In genomic region chr6:98996346-98996745, GRCm38 (mm10) we compare ENCODE assay signal across 25 mouse cellular contexts.
DNase-seq lines count a peak whose midpoint lies in the region; ATAC-seq and TF ChIP-seq lines count a peak whose summit lies in the region.
"Had no signal": no experiment of that assay in that cellular context is flagged by ENCODE, and none has a peak within 500 bp of the region (broad histone marks: within the 10 kb centered on the region; RNA-seq: fewer than 3 reads in every experiment).

No protein-coding gene starts in this region.

- ATAC-seq in liver, postnatal 0 days = no peak
- ATAC-seq in liver, embryonic 12.5 days = no peak
- no peak for ATAC-seq in kidney, embryonic 15.5 days (replicated peaks; ENCODE audit: low FRiP score)
- ATAC-seq: activated CD4-positive, CD25-positive, alpha-beta regulatory T cell, adult 4 months; CD4-positive, CD25-positive, alpha-beta regulatory T cell, adult 4 months; forebrain, embryonic 16.5 days had no signal

- no peaks in the 10 kb centered on the region for H3K9me3 ChIP-seq in liver, postnatal 0 days (ENCODE audit: low read length)
- H3K9me3 ChIP-seq in liver, embryonic 12.5 days (replicated peaks) = no peaks in the 10 kb centered on the region
- H3K9me3 ChIP-seq in CH12.LX (replicated peaks; ENCODE audit: low read length) = no peaks in the 10 kb centered on the region
- no peaks in the 10 kb centered on the region for H3K9me3 ChIP-seq in kidney, embryonic 15.5 days (replicated peaks)
- H3K9me3 ChIP-seq: embryonic facial prominence, embryonic 10.5 days; embryonic facial prominence, embryonic 13.5 days; forebrain, embryonic 12.5 days; hindbrain, embryonic 12.5 days; hindbrain, embryonic 15.5 days had no signal

- peaks cover 31% of the 10 kb centered on the region for H3K4me1 ChIP-seq in liver, postnatal 0 days (ENCODE audit: insufficient read depth)
- peaks cover 26% of the 10 kb centered on the region for H3K4me1 ChIP-seq in liver, embryonic 12.5 days
- H3K4me1 ChIP-seq in CH12.LX (ENCODE audit: control insufficient read depth in 1 of 2, insufficient read depth in 2 of 2) = peaks cover 36 to 99% of the 10 kb centered on the region in 2 experiments
- H3K4me1 ChIP-seq in kidney, embryonic 15.5 days = peaks cover 32% of the 10 kb centered on the region

- peaks cover 3% of the 10 kb centered on the region; the same call in 1 of the 2 replicates for H3K36me3 ChIP-seq in liver, postnatal 0 days (replicated peaks; ENCODE audit: insufficient read depth, low read length)
- H3K36me3 ChIP-seq in liver, embryonic 12.5 days = peaks cover 6% of the 10 kb centered on the region; the same call in 1 of the 2 replicates
- H3K36me3 ChIP-seq in CH12.LX (replicated peaks in 1 of 2; ENCODE audit: control insufficient read depth in 1 of 2, insufficient read depth in 1 of 2, low read length in 1 of 2) (peaks cover 38 to 55% of the 10 kb centered on the region in 2 experiments), myocyte (ENCODE audit: control insufficient read depth, insufficient read depth) (peaks cover 5% of the 10 kb centered on the region)
- H3K36me3 ChIP-seq in kidney, embryonic 15.5 days = no peaks in the 10 kb centered on the region
- H3K36me3 ChIP-seq: embryonic facial prominence, embryonic 13.5 days; forebrain, embryonic 12.5 days; hindbrain, embryonic 12.5 days; hindbrain, embryonic 15.5 days had no signal

- no peak for TF ChIP-seq RAD21 in CH12.LX (IDR thresholded peaks at IDR 0.05; ENCODE audit: low read depth, low read length)

- no peak overlapping the region for H3ac ChIP-seq in myocyte (ENCODE audit: control insufficient read depth, insufficient read length)

- H3K79me2 ChIP-seq in CH12.LX (replicated peaks; ENCODE audit: control insufficient read depth, extremely low read depth, insufficient read depth, poor library complexity, severe bottlenecking) (peaks cover 94% of the 10 kb centered on the region), myocyte (ENCODE audit: control insufficient read depth, insufficient read depth) (peaks cover 67% of the 10 kb centered on the region)

- no peak overlapping the region for H3K4me3 ChIP-seq in liver, postnatal 0 days (ENCODE audit: low read depth, low read length)
- no peak overlapping the region for H3K4me3 ChIP-seq in liver, embryonic 12.5 days
- no peak overlapping the region for H3K4me3 ChIP-seq in CH12.LX (replicated peaks in 1 of 3; ENCODE audit: low read depth in 2 of 3, low read length in 2 of 3, poor library complexity in 1 of 3)
- no peak overlapping the region for H3K4me3 ChIP-seq in myocyte
- no peak overlapping the region for H3K4me3 ChIP-seq in kidney, embryonic 15.5 days (replicated peaks)
- H3K4me3 ChIP-seq: embryonic facial prominence, embryonic 10.5 days; embryonic facial prominence, embryonic 13.5 days; erythroblast, embryonic 14.5 days; forebrain, embryonic 12.5 days; hindbrain, embryonic 12.5 days; hindbrain, embryonic 15.5 days had no signal

- no peaks in the 10 kb centered on the region for H3K27me3 ChIP-seq in liver, postnatal 0 days (ENCODE audit: insufficient read depth, low read length)
- H3K27me3 ChIP-seq in liver, embryonic 12.5 days (replicated peaks) = no peaks in the 10 kb centered on the region
- H3K27me3 ChIP-seq in CH12.LX (replicated peaks) (no peaks in the 10 kb centered on the region), myocyte (ENCODE audit: control insufficient read depth, insufficient read depth, insufficient read length) (no peaks in the 10 kb centered on the region)
- no peaks in the 10 kb centered on the region for H3K27me3 ChIP-seq in kidney, embryonic 15.5 days
- H3K27me3 ChIP-seq: embryonic facial prominence, embryonic 13.5 days; hindbrain, embryonic 12.5 days had no signal

- no peak for TF ChIP-seq CTCF in liver, postnatal 0 days (IDR thresholded peaks at IDR 0.05; ENCODE audit: low read depth)
- no peak for TF ChIP-seq CTCF in CH12.LX (conservative IDR thresholded peaks at IDR 0.05 in 1 of 2, IDR thresholded peaks at IDR 0.05 in 1 of 2; ENCODE audit: low read depth in 2 of 2, low read length in 2 of 2)

- H3K27ac ChIP-seq in liver, postnatal 0 days (ENCODE audit: low read depth) = 0 out of 2 replicates have a peak overlapping the region, but pooled peaks have one; percentile 30
- no peak overlapping the region for H3K27ac ChIP-seq in liver, embryonic 12.5 days
- peak overlapping the region; percentile 66 for H3K27ac ChIP-seq in CH12.LX (ENCODE audit: insufficient read depth, low read depth)
- H3K27ac ChIP-seq in kidney, embryonic 15.5 days = no peak overlapping the region
- H3K27ac ChIP-seq: embryonic facial prominence, embryonic 10.5 days; embryonic facial prominence, embryonic 13.5 days; forebrain, embryonic 12.5 days; hindbrain, embryonic 12.5 days; hindbrain, embryonic 15.5 days had no signal

- H3K9ac ChIP-seq in liver, postnatal 0 days (replicated peaks) = no peak overlapping the region
- H3K9ac ChIP-seq in liver, embryonic 12.5 days = no peak overlapping the region
- H3K9ac ChIP-seq in CH12.LX (ENCODE audit: insufficient read depth, low read depth) = no peak overlapping the region; the same call in 1 of the 2 replicates
- no peak overlapping the region for H3K9ac ChIP-seq in kidney, embryonic 15.5 days
- H3K9ac ChIP-seq: embryonic facial prominence, embryonic 13.5 days; forebrain, embryonic 12.5 days; hindbrain, embryonic 12.5 days; hindbrain, embryonic 15.5 days had no signal

- WGBS in liver, postnatal 0 days (ENCODE audit: insufficient replicate concordance) = 53% methylated on average over 1 of the region's 1 CpGs
- 44% methylated on average over 1 of the region's 1 CpGs for WGBS in liver, embryonic 12.5 days (ENCODE audit: insufficient replicate concordance)
- 82% methylated on average over 1 of the region's 1 CpGs for whole genome bisulfite sequencing in kidney, embryonic 15.5 days

- dilution Hi-C loops in CH12.LX (cut with MboI; ENCODE audit: extremely low pct_ligation_motif_present, extremely low pct_unique_long_range_greater_than_20kb, low sequenced_read_pairs) = no loop called here

- TF ChIP-seq POLR2A in CH12.LX (IDR thresholded peaks at IDR 0.05; ENCODE audit: low read depth, low read length) = no peak
- no peak for TF ChIP-seq POLR2A in myocyte (IDR thresholded peaks at IDR 0.05; ENCODE audit: insufficient read length, low read depth)

- TF ChIP-seq EP300 in liver, postnatal 0 days (IDR thresholded peaks at IDR 0.05; ENCODE audit: low read depth) = no peak
- 0 out of 2 replicates have a peak, but pooled peaks have one; percentile 54 for TF ChIP-seq EP300 in CH12.LX (IDR thresholded peaks at IDR 0.05; ENCODE audit: low read length)

- in situ Hi-C loops in CH12.LX (cut with MboI; ENCODE audit: low pct_ligation_motif_present, low pct_unique_long_range_greater_than_20kb, low sequenced_read_pairs) = no loop called here

- no peak for DNase-seq in liver, postnatal 0 days
- DNase-seq in CH12.LX (ENCODE audit: extremely low read depth) = peak; percentile 33
- DNase-seq in B cell, adult 2 months = no peak
- DNase-seq: adrenal gland, adult 8-10 months; adrenal gland, postnatal 25 days; cerebellum, adult 11-12 months; cerebellum, adult 8-10 months; cerebellum, postnatal 10 days; cerebellum, postnatal 36 days; embryo, embryonic 11 days; gastrocnemius, postnatal 10 days; gastrocnemius, postnatal 36 days had no signal

- H3K4me2 ChIP-seq in liver, postnatal 0 days (ENCODE audit: low read depth, low read length) = no peak overlapping the region
- no peak overlapping the region for H3K4me2 ChIP-seq in liver, embryonic 12.5 days
- H3K4me2 ChIP-seq in CH12.LX (ENCODE audit: insufficient read depth, low read depth, poor library complexity, severe bottlenecking) = no peak overlapping the region; the same call in none of the 2 replicates
- peak overlapping the region; percentile 2 for H3K4me2 ChIP-seq in myocyte (ENCODE audit: low read depth)
- no peak overlapping the region for H3K4me2 ChIP-seq in kidney, embryonic 15.5 days
- H3K4me2 ChIP-seq: embryonic facial prominence, embryonic 13.5 days; forebrain, embryonic 12.5 days; heart, embryonic 11.5 days; hindbrain, embryonic 12.5 days; hindbrain, embryonic 15.5 days had no signal

TF ChIP-seq in CH12.LX, 34 proteins besides CTCF, POLR2A, EP300 and RAD21:
- TF ChIP-seq SMC3 (IDR thresholded peaks at IDR 0.05; ENCODE audit: low read depth, low read length) = no peak
- TF ChIP-seq JUN (IDR thresholded peaks at IDR 0.05; ENCODE audit: insufficient read depth, low read depth, low read length) = no peak
- no peak for TF ChIP-seq USF1 (IDR thresholded peaks at IDR 0.05; ENCODE audit: low read depth, low read length)
- peak; percentile 41; the same call in 1 of the 2 replicates for TF ChIP-seq ETS1 (conservative IDR thresholded peaks at IDR 0.05; ENCODE audit: low read depth, low read length)
- no peak for TF ChIP-seq CHD2 (IDR thresholded peaks at IDR 0.05; ENCODE audit: low read length)
- no peak for TF ChIP-seq ZNF384 (IDR thresholded peaks at IDR 0.05; ENCODE audit: low read depth, low read length)
- no peak for TF ChIP-seq KAT2A (IDR thresholded peaks at IDR 0.05; ENCODE audit: insufficient replicate concordance, low read length)

TF ChIP-seq in myocyte, 11 proteins besides CTCF, POLR2A, EP300 and RAD21:
- TF ChIP-seq CEBPB (IDR thresholded peaks at IDR 0.05; ENCODE audit: insufficient read depth, poor library complexity, severe bottlenecking) = no peak
- TF ChIP-seq MYOD1 (IDR thresholded peaks at IDR 0.05; ENCODE audit: control insufficient read depth in 1 of 3, insufficient read length in 2 of 3, low read depth in 2 of 3) = no peak
- TF ChIP-seq TCF3 (IDR thresholded peaks at IDR 0.05; ENCODE audit: insufficient read length, low read depth) = no peak
- TF ChIP-seq USF1 (IDR thresholded peaks at IDR 0.05; ENCODE audit: low read depth) = no peak
- no peak for TF ChIP-seq REST (IDR thresholded peaks at IDR 0.05; ENCODE audit: insufficient read depth, insufficient read length)
- no peak for TF ChIP-seq TCF12 (IDR thresholded peaks at IDR 0.05; ENCODE audit: insufficient read depth, poor library complexity, severe bottlenecking)
- TF ChIP-seq MYOG (IDR thresholded peaks at IDR 0.05; ENCODE audit: control insufficient read depth in 1 of 3, insufficient read depth in 1 of 3, insufficient read length in 2 of 3, low read depth in 2 of 3) = no peak
- TF ChIP-seq E2F4 (IDR thresholded peaks at IDR 0.05; ENCODE audit: insufficient read depth) = no peak
- TF ChIP-seq POLR2AphosphoS2 (IDR thresholded peaks at IDR 0.05; ENCODE audit: insufficient read length, low read depth) = no peak
- no peak for TF ChIP-seq SRF (IDR thresholded peaks at IDR 0.05; ENCODE audit: control insufficient read depth, insufficient read length, low read depth)
- TF ChIP-seq MAX (IDR thresholded peaks at IDR 0.05; ENCODE audit: low read depth) = no peak

Comparison
In these comparisons a context has a peak if more than half of its experiments do, and no peak if none do; other contexts are left out.
1. H3K27ac ChIP-seq: peak in liver, postnatal 0 days (single experiment) and CH12.LX (single experiment); none in liver, embryonic 12.5 days (single experiment) and kidney, embryonic 15.5 days (single experiment).